Mouse (Mus musculus): ENCODE data around the gene Myo18a.

Gene Myo18a

DNA sequence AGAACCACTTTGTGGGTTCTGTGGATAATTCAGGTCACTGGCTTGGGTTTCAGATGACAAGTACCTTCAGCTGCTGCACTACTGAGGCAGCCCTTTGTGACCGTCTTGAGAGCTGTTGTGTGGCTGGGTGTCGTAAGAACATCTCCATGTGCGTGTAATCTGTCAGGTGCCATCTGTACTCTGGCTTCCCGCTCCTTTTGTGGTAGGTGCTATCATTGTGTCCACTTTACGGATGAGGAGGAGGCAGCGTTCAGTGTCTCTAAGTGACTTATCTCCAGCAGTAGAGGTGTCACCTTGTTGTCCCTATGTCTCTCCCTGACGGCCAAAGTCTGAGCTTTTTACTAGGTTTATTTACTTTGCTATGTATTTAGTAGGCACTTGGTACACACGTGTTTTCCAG lies 7.3 kb downstream of the Myo18a start:
- no peak for DNase-seq (ENCODE audit: extremely low spot score, low spot score)

DNA sequence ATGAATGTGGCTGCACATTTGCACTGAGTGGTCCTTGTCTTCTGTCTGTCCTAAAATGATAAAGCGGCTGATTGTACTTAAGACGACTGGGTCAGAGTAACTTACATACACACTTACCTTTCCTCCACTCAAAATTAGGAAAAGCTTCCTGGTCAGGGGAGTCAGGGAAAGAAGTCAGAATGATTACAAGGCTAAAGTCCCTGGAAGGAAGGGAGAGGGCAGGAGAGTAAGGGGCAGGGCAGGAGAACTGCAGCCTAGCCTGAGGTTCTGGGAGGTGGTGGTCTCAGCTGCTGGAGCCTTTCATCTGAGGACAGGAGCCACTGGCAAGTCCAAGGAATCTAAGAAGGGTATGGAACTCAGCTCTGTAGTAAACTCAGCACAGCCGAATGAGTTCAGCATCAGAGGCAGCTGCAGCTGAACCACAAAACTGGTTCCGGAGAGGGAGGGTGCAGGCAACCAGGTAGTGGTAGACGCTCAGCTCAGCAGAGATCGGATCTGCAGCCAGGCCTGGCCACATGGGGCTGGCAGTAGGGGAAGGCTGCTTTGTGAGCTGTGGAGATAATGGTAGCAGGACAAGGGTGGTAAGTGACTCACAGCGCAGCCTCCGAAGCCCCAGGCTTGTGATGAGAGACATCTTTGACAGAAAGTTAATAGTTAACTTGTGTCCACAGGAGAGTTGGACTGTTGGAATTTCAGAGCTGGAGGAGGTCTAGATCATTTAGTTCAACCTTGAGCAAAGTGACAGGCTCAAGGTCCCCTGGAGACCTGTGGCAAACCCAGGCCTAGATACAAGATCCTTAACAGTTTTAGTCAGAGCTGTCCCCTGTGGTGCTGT lies 9.1 kb downstream of the Myo18a start:
- no peak for DNase-seq (ENCODE audit: extremely low spot score, low spot score)

DNA sequence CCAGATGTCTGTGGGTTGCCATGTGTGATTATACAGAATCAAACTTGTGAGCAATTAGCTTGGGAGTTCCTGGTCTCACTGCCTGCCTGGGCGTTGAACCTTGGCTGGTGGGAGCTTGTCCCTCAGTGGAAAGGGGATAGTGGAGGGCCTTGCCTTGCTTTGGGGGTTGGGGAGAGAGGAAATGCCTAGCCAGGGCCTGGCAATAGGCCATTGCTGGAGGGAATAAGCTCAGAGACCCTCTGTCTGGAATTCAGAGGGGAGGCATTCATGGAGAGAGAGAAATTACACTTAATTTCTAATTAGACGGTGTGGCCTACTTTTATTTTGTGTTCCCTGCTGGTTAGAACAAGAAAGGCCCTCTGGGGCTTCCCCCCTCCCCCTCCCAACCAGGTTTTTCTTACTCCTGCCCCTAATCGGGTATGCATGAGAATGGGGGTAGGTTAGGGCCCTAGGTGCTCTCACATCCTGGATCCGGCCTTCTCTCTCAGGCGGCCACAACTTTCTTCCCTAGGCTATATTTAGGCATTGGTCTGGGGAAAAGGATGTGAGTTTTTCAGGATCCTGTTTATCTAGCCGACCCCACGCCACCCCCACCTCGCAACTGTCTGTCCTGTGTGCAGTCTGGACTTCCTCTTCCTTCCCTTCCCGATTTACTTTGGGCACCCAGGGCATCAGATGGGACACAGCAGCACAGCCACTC lies 12.8 kb downstream of the Myo18a start:
- DNase-seq (ENCODE audit: extremely low spot score, low spot score) = no peak

DNA sequence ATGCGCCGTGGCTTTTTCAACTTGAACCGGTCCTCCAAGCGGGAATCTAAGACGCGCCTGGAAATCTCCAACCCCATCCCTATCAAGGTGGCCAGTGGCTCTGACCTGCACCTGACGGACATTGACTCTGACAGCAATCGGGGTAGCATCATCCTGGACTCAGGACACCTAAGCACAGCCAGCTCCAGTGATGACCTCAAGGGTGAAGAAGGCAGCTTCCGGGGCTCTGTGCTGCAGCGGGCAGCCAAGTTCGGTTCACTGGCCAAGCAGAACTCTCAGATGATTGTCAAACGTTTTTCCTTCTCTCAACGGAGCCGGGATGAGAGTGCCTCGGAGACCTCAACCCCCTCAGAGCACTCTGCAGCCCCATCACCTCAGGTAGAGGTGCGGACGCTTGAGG lies 14.4 kb downstream of the Myo18a start:
- DNase-seq (ENCODE audit: extremely low spot score, low spot score) = no peak

DNA sequence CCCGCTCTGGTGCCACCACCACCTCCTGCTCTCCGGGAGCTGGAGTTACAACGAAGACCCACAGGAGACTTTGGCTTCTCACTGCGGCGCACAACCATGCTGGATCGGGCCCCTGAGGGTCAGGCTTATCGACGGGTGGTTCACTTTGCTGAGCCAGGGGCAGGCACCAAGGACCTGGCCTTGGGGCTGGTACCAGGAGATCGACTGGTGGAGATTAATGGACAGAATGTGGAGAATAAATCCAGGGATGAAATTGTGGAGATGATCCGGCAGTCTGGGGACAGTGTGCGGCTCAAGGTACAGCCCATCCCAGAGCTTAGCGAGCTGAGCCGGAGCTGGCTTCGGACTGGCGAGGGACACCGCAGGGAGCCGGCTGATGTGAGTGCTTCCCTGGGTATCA lies 14.9 kb downstream of the Myo18a start:
- no peak for DNase-seq (ENCODE audit: extremely low spot score, low spot score)

DNA sequence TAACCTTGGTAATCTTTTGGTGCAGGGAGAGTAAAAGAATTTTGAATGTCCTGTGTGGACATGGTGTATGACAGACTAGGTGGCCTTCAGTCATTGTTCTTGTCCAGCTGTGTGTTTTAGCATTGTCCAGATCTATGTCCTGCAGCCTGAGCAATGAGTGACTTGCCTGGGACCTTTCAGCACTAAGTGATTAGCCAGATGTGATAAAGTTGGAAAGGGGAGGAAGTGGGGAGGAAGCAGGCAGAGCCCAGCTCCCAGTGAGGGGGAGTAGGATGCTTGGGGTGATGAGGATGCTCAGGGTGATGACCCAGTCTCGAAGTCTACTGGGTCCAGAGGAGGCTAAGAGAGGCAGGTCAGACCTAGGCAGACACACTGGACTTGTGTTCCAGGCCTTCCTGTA lies 16.2 kb downstream of the Myo18a start:
- DNase-seq (ENCODE audit: extremely low spot score, low spot score) = no peak

DNA sequence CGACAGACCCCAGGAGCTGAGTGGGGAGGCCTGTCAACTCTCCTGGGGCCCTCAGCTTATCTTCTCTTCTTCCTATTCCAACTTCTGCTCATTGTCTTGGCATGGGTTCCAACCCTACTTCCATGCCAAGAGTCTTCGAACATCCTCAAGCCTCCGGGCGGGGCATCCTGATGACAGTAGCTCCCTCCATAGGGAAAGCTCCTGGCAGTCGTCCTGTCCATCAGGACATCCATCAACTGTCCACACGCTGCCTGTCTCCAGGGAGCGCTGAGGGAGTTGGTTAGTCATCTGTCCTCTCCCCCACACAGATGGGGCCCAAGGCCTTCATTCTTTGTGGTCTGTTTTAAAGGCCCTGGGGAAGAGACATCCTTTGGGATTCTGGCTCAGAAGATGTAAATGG lies 18.0 kb downstream of the Myo18a start:
- DNase-seq (ENCODE audit: extremely low spot score, low spot score) = no peak

DNA sequence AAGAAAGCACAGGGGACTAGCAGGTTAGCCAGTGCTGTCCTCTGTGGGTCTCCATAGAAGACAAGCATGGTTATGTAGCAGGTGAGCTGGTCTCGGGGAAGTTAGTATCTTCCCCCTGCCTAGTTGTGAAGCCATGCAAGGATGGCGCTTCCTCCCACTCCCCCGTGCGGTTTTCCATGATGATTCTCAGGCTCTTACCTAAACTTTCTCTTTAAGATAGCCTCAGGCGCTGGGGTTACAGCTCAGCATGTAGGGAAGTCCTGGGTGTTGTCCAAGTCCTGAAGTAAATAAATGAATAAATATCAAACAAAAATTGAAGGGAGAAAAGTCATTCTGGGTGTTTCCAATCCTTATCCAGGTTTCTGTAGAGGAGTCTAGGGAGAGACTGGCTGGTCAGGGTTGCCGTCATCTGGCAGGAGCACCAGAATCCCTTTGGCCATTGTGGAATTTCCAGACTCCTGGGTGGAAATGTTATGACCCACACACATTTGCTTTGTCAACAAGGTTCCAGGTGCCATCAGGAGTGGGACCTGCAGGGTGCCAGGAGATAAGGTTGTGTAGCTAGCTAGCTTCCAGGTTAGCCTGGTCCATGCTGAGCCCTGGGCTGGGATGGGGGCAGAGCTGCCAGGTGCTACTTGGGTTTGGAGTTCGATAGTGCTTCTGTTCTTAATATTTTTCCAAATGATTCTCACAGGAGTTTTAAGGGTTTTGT lies 19.2 kb downstream of the Myo18a start:
- no peak for DNase-seq (ENCODE audit: extremely low spot score, low spot score)

DNA sequence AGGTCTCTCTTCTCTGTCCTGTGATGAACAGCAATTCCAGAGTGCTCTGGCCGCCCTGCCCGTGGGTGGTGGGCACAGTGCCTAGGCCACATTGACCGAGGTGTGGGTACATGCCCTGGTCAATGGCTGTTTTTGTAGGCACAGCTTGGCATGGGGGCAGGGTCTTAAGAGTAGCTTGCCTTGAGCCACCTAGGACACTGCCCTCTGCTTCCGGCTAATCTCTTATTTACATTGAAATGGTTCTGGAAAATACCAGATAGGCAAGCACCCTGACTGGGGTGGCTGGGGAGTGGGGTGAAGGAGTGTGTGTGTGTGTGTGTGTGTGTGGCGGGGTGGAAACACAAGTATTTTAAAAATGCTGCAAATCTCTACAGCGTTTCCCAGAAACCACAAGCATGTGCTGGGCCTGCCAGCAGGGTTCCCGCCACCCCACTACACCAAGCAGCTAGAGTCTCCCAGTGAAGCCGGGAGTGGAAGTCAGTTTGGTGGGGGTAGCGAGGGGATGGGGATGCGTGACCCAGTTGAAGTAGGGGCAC lies 20.2 kb downstream of the Myo18a start:
- DNase-seq (ENCODE audit: extremely low spot score, low spot score) = no peak

DNA sequence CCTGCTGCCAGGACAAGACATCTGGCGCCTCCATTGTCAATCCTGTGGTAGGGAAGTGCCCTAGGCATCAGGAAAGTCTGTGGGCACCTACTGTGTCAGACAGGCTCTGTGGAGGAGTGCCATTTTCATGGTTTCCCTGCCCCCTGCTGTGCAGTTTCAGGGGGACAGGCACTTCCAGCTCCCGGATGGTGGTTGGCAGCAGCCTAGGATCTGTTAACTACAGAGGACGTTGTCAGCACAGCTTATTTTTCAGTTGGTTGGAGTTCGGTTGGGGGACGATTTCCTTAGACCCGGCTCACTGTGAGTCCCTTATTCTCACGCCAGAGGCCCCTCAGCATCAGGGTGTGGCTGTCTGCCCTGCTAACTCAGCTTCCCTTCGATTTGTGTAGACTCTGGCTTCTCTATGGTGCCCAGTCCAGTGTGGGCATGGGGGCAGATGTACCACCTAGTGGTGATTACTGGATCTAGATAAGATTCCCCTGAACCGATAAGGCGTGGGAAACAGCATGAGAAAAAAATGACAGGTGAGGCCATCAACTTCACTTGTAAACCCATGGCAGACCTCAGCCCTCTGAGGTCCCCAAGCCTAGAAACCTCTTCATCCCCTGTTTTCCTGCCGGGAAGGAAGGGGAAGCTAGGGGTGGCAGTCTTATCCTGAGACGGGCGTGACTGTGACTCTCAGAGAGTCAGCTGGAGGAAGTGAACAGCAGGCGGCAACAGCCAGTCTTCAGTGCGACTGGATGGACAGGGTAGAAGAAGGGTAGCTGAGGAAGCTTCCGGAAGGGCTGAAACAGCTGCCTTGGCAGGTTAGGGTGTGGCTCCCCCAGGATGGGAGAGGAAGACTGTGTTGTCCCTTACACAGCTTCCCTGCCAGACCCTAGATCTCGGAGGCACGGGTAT lies 21.0 kb downstream of the Myo18a start:
- DNase-seq (ENCODE audit: extremely low spot score, low spot score) = no peak

DNA sequence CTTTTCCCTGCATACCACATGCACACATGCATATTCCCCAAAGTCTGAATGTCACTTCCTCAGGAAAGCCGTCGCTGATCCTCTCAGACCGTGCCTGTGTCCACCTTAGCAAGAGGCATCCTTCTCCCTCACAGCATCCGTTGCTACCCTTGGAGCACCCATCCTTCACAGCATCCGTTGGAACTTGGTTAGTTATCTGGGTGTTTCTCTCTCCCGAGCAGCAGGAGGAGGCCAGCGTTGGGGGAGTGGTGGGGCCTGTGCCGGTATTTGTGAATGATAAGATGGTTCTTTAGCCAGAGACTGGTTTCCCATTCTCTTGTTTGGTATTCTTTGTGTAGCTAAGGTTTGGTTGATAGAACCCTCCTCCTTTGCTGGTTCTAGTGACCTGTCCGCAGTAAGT lies 21.8 kb downstream of the Myo18a start:
- DNase-seq (ENCODE audit: extremely low spot score, low spot score) = no peak

DNA sequence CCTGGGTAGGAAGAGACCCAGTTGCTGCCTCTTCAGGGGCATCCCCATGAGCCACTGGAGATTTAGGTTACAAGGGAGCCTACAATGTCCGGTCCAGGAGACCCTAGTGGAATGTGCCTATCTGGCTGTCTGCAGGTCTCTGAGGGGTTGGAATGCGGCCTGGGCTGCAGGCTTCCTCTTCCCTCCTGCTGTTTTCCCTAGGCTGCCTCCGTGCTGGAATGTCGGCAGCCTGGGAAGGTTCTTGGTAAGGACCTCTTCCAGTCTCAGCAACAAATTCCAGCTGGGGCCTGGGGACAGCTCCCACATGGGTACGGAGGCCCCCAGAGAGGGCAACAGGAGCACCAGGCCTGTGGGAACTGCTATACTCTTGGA lies 22.3 kb downstream of the Myo18a start:
- DNase-seq (ENCODE audit: extremely low spot score, low spot score) = no peak

DNA sequence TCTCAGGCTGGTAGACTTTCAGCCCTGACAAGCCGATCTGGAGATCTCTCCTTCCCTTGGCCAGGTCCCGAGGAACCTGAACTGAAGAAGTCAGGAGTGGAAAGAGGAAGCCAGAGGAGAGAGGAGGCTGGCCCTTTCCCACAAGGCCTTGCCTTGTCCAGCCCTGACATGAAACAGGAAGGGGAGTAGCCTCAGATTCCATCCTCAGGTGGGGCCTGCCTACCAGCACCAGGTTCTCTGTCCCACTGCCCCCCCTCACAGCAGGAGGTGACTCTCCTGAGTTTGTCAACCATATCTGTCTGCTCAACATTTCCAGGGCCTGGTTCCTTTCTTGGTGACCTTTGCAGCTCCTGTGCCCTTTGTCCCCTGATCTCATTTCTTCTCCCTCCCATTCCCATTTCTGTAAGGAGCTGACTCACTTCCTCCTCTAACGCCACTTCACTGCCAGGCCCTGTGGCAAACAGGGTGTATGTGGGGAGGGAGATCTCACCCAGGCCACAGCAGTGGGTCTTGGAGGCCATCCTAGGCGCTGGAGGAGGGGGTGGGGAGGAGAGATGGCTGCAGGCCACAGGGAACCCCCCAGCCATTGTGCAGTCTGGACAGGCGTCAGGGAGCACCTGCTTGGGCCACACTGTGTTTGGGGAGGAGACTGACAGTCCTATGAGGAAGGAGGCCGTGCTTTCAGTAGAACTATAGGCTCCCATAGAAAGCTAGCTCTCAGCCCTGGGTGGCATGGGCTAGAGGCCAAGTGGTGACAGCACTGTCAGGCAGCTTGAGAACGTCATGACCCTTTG lies 22.9 kb downstream of the Myo18a start:
- no peak for DNase-seq (ENCODE audit: extremely low spot score, low spot score)

DNA sequence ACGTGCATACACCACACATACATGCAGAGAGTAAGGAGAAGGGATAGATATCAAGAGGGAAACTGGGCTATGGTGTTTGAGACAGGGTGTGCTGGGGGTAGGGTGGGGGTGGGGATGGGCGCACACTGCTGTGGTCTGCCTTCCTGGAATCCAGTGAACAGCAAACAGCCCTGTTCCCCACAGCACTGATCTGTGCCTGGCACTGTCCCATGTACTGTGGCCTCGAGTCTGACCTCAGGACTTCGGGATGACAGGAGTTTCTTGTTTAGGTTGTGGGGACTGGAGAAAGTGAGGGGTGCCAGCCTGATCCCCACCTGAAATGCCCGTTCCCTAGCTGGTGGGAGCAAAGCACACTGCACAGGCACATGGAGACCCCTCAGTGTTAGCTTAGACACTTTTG lies 24.7 kb downstream of the Myo18a start, which contains the start of gene Gm10277:
Gene Gm10277 (minus strand): TSS at position 41 of the 400 bp plus-strand sequence.
- DNase-seq (ENCODE audit: extremely low spot score, low spot score) = no peak

DNA sequence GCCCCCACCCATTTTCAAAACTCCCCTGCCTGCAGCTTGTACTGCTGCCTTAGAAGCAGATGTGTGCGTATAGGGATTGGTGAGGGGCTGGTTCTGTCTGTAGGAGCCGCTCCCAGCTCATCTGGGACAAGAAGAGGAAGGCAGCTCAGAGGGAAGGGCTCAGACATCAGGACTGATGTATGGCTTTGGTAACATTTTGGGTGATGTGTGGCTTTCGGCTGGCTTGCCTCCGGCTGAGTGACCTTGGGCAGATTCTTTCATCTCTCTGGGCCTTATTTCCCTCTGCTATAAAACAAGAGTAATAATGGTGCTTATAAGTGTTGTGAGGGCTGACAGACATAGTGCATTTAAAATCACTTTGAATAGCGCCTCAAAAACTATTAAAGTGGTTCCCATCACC lies 26.5 kb downstream of the Myo18a start:
- DNase-seq (ENCODE audit: extremely low spot score, low spot score) = no peak

DNA sequence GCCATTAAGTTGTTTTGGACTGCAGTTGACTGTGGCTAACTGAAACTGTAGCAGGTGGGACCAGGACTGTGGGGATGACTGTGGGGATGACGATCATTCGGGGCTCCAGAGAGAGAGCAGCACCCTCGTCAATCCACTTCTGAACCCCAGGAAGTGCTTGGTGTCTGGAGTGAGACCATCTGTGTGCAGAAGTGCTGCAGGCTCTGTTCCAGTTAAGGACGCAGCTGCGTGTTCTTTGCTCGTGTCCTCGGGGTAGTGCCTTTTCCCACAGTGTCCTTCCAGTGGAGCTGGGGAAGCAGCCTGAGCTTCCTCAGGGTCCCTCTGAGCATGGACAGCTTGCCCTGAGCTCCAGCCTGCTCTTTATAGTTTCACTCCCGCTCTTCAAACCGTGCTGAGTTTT lies 27.2 kb downstream of the Myo18a start:
- no peak for DNase-seq (ENCODE audit: extremely low spot score, low spot score)

DNA sequence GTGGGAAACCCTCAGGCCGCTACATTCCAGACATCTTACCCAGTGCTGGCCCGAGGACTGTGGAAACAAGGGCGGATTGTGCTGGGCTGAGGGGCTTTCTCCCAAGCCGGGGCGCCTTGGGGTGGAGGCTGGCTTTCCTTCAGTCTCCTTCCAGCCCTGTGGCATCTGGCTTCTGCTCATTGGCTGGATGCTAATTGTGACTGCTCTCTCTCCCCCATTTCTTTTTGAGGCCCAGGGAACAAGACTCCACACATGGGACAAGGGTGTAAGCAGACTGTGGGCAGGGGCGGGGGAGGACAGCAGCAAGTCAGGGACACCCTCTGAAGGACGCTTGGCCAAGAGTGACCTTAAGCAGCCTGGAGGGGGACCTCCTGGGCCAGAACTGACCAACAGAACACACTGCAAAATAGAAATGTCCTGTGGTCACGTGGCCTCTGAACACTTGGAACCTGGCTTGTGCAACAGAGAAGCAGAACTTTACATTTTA lies 28.2 kb downstream of the Myo18a start:
- DNase-seq (ENCODE audit: extremely low spot score, low spot score) = no peak

DNA sequence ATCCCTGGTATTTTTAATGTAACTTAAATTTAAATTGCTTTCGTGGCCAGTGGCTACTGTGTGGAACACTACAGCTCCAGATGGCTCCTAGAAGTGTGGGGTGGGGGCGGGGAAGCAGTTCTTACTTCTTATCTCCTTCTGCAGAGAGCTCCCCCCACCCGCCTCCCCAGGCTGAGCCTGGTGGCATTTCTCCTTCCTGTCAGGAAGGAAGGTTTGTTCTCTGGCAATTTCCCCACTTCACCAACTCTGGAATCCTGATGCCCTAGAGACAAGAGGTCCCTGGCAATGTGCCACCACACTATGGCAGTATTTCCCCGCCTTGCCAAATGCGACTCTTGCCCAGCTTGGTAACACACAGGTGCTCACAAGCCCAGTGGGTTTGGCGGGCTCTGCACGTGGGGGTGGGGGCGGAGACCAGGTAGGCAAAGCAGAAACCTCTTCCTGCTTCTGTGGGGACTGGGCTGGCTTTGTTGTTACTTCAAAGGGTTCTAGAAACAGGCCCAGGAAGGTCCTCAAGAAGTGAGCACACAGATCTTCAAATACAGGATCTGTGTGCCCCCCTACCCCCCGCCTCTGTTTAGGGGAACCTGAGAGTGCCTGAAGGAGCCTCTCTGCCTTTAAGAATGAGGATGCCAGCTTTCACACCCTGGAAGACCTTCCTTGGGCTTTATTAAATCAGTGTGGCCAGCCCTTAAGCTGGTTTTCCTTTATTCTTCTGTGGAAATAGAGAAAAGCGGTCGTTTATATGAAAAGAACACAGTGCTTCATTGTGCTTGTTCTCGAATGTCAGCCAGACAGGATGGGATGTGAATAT lies 28.9 kb downstream of the Myo18a start:
- DNase-seq (ENCODE audit: extremely low spot score, low spot score) = no peak

DNA sequence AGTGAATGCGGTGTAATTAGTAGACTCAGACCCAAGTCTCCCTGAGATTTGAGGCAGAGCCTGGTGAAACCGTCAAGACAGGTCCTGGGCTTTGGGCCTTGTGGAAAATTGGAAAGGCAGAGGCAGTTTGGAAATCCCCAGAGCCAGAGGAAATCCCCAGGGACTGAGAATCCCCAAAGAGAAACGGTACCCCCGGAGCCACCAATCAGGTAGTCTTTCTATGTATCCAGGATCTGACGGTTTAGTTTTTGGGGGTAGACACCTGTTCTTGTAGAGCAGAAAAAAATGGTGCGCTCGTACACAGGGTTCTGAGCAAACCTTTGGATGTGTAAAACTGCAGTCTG lies 29.5 kb downstream of the Myo18a start:
- DNase-seq (ENCODE audit: extremely low spot score, low spot score) = no peak

All from neural tube, embryonic 10.5 days (tissue).